Mouse (Mus musculus) kidney, postnatal 36 days (tissue): ENCODE results near the gene Endov.
A peak's percentile ranks its signal among the peaks of the same experiment; 100 is the strongest.

Source experiments
- DNase-seq, 2 experiments: peaks; one replicate each; pipeline ENCODE4 v3.0.0; 2021 to 2022; ENCODE audit warnings: mixed read lengths in 2 of 2

The Endov gene

GRCm38 (mm10) chr11:119519387-119519786, 28.2 kb downstream of the Endov start:
- DNase-seq, result no peak

- DNase-seq, result no peak
Observed at GRCm38 (mm10) chr11:119520005-119520712, 29.0 kb downstream of the Endov start.

- no peak for DNase-seq
Observed at GRCm38 (mm10) chr11:119520713-119521063, 29.5 kb downstream of the Endov start.

- DNase-seq, result peak in 1 of 2 experiments; percentile 4
Observed at GRCm38 (mm10) chr11:119521920-119522710, 31.0 kb downstream of the Endov start.

DNA sequence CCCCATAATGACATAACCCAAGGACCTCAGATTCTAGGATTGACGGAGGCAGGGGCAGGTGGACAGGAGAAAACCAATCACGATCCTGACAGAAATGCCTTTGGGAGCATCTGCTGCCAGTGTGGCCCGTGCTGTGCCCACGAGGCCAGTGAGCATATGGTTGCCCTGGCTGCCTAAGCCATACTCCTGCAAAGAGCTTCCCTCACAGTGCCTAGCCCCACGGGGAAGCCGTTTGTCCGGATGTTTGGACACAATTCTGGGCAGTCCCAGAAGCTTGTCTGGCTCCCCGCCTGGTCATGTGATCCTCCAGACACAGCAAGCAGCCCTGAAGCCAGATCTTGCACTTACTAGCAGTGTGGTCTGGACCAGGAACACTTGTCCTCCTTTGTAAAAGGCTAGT, 31.6 kb downstream of the Endov start:
- DNase-seq, result peak; percentile 10 to 52

DNA sequence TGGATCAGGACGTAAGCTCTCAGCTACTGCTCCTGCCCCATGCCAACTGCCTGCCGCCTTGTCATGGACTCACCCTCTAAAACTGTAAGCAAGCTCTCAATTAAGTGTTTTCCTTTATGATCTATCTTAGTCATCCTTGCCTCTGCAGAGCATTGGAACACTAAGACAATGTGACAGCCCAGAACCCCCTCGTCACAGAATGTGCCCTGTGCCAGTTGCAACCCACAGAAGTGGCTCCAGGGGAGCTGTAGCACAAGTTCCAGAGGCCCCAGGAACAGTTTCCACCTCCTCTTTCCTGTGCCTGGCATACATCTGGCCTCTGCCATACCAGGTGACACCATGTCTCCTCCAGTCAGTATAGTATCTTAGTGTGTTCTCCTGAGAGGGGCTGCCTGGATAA, 32.2 kb downstream of the Endov start:
- no peak for DNase-seq

DNA sequence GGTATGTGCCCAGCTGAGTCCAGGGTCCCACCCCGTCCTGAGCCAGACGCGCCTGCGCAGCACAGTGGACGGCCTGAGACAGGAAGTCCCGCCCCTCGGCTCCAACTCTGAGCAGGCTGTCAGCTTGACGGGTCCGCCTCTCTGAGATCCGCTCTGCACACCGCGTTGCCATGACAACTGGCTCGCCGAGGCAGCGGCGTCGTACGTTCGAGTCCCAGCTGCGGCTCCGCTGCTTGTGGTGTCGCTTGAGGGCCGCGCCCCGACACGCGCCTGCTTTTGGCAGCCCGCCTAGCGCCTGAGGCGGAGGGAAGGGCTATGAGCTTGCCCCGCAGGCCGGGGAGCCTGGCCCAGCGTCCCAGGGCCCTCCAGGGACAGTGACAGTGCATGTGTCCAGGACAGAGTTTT, 33.4 kb downstream of the Endov start:
- peak; percentile 89 to 93 for DNase-seq

DNA sequence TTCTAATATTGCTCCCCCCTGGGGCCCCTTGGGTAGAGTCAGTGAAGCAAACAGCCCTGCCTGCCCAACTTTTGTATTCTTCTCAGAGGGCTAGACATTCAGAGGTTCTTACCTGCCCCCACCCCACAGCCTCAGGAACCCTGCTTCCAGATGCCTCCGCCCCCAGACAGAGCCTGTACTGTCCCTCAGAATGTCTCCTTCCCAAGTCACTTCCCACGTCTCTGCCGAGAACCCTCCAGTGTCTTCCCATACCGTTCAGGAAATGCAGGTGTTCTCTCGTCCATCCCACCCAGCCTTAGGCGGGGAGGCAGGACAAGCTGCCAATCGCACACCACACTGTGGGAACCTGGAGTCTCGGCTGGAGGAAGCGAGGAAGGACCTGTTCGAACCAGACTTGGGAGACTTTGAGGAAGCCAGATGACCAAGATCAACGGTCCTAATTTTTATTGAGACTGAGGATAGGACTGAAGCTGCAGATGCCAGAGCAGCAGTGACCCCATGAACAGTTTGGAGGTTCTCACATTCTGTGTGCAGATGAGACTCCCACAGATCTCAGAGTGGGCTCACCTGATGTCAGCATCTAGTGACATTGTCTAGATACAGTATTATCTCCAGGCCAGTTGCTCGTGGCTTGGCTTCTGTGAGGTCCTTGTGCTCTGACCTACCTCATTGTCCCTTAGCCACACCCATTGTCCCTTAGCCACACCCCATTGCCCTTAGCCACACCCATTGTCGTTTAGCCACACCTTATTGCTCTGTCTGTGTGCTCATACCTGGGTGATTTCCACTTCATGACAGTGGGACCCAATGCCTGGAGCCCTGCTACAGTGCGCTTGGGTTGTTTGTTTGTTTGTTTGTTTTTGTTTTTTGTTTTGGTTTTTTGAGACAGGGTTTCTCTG, 35.2 kb downstream of the Endov start:
- no peak for DNase-seq

- no peak for DNase-seq
Observed at GRCm38 (mm10) chr11:119528930-119529329, 37.8 kb downstream of the Endov start.

- no peak for DNase-seq
Observed at GRCm38 (mm10) chr11:119532460-119532859, 41.3 kb downstream of the Endov start.

- DNase-seq, result no peak
Observed at GRCm38 (mm10) chr11:119533745-119534144, 42.6 kb downstream of the Endov start.

DNA sequence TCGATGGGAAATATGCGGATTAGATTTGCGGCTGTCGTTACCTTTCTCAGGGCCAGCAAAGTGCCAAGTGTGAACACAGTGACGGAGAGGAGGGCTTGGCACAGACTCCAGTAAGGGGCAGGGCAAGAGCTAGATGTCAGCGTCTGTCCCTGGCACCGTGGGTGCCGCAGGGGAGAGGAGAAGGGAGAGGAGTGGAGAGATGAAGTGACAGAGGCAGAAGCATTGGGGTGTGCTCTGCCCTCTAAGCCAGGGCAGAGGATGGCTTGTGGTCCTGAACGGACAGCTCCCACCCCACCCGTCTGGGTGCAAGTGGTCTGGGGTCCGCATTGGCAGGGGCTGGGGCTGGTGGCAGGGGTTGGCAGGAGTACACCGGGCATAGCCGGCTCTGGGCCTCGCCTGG, 48.8 kb downstream of the Endov start:
- DNase-seq, result no peak

DNA sequence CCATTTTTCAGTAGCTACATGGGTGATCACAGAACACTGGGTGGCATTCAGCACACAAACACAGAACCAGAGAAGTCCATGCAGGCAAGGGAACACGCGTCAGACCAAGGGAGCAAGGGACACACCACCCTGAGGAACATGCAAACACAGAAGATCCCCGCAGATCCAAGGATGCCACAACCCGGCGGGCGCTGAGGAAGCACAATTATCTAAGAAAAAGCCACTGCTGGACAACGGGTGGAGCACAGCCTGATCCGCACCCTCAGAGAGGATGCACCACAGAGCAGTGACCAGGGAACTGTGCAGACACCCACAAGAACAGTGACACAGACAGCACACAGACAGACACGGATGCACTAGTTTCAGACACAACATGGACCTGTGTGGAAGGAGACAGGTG, 49.4 kb downstream of the Endov start:
- DNase-seq, result no peak

- DNase-seq, result no peak
Observed at GRCm38 (mm10) chr11:119541082-119541481, 49.9 kb downstream of the Endov start.

DNA sequence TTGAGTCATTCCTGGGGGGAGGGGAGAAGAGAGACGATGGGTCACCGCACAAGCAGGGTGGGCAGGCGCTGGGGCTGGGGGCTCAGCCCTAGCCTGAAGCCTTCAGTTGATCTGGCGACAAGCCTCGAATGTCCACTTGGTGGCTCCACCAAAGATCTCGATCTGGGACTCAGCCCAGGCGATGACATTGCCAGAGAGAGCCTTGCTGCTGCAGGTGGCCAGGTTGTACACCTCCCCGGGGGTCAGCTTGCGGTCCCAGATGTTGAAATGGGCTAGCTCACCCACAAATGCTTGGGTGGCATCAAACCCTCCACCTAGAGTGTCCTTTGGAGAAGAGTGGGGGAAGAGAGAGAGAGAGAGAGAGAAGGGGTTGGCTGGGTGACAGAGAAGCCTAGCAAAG, 51.2 kb downstream of the Endov start:
- peak in 1 of 2 experiments; percentile 9 for DNase-seq

- no peak for DNase-seq
Observed at GRCm38 (mm10) chr11:119542886-119543285, 51.7 kb downstream of the Endov start.

GRCm38 (mm10) chr11:119543816-119544517, 52.8 kb downstream of the Endov start:
- DNase-seq, result no peak

DNA sequence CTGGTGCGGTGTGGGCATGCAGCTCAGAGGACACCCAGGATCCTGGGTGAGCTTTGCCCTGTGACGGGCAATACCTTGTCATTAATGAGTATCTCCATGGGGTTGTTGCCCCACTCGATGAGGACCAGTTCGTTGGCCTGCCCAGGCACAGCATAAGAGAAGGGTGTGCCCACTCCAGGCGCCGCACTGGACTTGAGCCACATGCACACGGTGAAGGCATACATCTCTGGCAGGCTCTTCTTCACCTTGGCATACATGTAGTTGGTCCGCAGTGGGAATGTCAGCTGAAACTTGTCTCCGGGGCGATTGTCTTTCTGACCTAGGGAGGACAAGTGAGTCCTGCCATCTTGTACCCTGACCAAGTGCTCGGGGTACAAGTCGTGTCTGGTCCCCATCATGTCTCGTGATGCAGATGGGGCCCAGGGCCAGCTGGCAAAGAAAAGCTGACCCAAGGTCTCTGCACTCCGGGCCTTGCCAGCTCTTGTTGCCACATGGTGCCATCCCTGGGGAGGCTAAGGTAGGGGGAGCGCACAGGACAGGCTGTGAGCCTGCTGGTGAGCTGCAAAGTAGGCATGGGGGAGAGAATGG, 53.5 kb downstream of the Endov start:
- DNase-seq, result no peak

DNA sequence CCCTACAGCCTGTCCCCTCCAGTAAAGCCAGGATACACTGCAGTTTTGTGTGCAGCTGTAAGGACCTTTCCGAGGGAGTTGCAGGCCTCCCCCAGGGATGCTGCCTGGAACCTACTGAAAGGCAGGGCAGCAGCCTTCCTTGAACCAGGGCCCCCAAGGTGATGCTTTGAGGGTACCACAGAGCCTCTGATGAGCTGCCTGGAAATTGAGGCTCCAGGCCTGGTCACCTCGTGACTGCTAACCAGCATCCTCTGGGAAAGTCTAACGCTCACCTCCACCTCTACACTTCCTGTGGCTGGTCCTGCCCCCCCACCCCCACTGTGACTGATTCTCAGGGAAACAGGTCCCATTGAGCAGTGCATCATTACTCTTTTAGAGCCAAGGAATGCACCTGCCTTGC, 54.1 kb downstream of the Endov start:
- no peak for DNase-seq

DNA sequence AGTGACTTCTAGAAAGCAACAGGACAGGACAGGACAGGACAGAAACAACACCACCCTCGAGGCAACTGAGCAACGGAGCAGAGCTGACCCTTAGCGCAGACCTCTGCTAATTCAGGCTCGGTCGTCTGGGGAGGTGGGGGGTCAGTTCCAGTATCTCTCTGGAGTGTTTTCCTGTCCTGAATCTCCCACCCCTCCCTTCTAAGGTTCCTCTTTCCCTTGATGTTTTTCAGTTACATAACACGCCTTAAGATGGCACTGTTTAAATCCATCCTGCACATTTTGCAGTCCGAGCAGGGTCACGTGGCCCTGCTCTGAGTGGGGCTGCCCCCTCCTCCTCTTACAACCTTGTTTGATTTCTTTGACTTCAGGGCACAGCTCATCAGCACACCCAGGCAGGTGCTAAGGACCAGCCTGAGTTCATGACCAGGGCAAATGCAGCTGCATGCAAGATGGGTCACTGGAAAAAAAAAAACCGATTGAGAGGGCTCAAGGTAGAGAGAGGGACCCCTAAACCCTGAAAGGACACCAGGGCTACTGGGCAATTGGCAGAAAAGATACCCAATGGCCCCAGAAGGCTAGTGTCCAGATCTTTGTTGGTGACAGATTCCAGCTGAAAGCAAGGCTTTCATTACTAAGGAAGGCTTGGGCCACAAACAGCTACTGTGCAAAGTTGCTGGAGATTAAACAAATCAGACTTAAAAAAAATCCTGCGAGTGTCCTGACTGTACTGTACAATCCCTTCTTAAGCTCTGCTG, 54.8 kb downstream of the Endov start:
- DNase-seq, result no peak

DNA sequence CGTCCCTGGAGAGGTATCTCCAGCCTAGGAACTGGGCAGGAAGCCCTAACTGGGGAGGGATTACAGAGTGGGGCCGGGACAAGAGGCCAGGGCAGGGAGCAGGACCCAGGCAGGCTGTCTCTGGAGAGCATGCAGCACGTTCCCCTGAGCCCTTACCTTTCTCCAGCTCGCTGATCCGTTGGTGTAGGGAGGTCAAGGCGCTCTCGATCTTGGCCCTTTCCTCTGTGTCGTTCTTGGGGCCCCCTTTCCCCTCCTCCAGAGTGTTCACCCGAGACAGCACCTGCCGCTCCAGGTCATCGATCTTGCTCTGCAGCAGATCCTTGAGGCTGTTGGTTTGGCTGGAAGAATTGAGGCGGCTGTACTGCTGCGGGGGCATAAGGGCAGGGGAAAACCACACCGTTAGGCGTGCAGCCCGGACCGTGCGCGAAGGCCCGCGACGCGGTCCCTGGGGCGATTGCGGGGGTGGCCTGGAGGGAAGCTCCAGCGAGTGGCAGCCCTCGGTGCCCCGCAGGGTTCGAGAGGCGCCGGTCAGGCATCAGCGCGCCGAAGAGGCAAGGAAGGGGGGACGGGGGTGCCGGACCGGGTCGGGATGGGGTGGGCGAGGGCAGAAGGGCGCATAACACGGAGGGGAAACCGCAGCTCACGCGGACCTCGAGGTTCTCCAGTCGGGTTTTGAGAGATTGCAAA, 55.5 kb downstream of the Endov start:
- DNase-seq, result peak in 1 of 2 experiments; percentile 20
